Mouse (Mus musculus): ENCODE data around the gene Kif21a. TPM values are rescaled to one million over a fixed set of nuclear protein-coding genes. Genes with fewer than 3 reads are reported as not detected.

Kif21a gene
- total RNA-seq, 2 experiments from 2014 or later, result 5.9 to 6.3 TPM

GRCm38 (mm10) chr15:90951383-90951782, 98.4 kb downstream of the Kif21a start:
- no peak for DNase-seq (ENCODE audit: low spot score in 2 of 2)

GRCm38 (mm10) chr15:90938469-90938868, 111.3 kb downstream of the Kif21a start:
- no peak for DNase-seq (ENCODE audit: low spot score in 2 of 2)

- peak in 1 of 2 experiments; percentile 18 for DNase-seq (ENCODE audit: low spot score in 2 of 2)
Observed at GRCm38 (mm10) chr15:90935579-90935978, 114.2 kb downstream of the Kif21a start.

- DNase-seq (ENCODE audit: low spot score in 2 of 2), result no peak
Observed at GRCm38 (mm10) chr15:90931451-90931850, 118.3 kb downstream of the Kif21a start.

- no peak for DNase-seq (ENCODE audit: low spot score in 2 of 2)
Observed at GRCm38 (mm10) chr15:90929043-90929442, 120.7 kb downstream of the Kif21a start.

- DNase-seq (ENCODE audit: low spot score in 2 of 2), result no peak
Observed at GRCm38 (mm10) chr15:90896480-90896879, 153.3 kb downstream of the Kif21a start.

- no peak for DNase-seq (ENCODE audit: low spot score in 2 of 2)
Observed at GRCm38 (mm10) chr15:90887466-90887865, 162.3 kb downstream of the Kif21a start.

Other genes starting within 250 kb of the Kif21a start
- 10 to 100 TPM; 11.9 to 13.7 TPM for gene Abcd2, start 141.9 kb upstream of the Kif21a start, total RNA-seq (2021)
- not detected for gene CN725425, start 149.5 kb upstream of the Kif21a start, total RNA-seq (2021)